Mouse (Mus musculus) layer of hippocampus, postnatal 36 days (tissue): Measurements from ENCODE around the gene Gtf2ird2. TPM values are rescaled to one million over a fixed set of nuclear protein-coding genes. Genes with fewer than 3 reads are reported as not detected.

ENCODE experiments used
- DNase-seq, 2 experiments: peaks; one replicate each; pipeline ENCODE4 v3.0.0; 2022
- total RNA-seq, 2 experiments: library from RNA; stranded (reverse); gene quantifications; 2 replicates each; pipeline ENCODE4 v1.2.3; 2021

Gtf2ird2 gene
- total RNA-seq, 2 experiments from 2014 or later = 14.0 to 14.6 TPM

- DNase-seq = no peak
Measured at GRCm38 (mm10) chr5:134270566-134270965, 86.7 kb downstream of the Gtf2ird2 start.

GRCm38 (mm10) chr5:134271421-134271820 lies 87.6 kb downstream of the Gtf2ird2 start:
- DNase-seq = no peak

- no peak for DNase-seq
Measured at GRCm38 (mm10) chr5:134272761-134273160, 88.9 kb downstream of the Gtf2ird2 start.

DNA sequence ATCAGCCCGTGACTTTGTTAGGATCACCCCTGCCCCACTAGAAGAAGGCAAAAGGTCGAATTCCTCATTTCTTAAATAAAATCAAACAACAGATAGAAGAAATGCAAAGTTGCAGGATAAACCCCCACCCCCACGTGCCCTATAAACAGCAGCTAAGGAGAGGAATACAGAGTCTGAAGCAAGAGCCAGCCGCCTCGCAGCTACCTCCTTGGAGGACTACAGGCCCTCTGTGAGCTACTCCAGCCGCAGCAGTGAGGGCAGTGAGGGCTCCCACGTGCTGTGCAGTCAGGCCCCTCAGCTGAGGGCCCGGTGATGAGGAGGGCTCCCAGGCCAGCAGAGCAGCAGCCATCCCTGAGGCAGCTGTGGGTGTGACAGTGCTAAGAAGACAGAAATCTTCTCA lies 89.9 kb downstream of the Gtf2ird2 start:
- no peak for DNase-seq

Other genes starting within 250 kb of the Gtf2ird2 start
- gene Castor2, start 84.3 kb upstream of the Gtf2ird2 start, total RNA-seq = 10 to 100 TPM; 71.5 to 79.3 TPM
- 10 to 100 TPM; 14.5 to 15.9 TPM for gene Rcc1l, start 7.2 kb upstream of the Gtf2ird2 start, total RNA-seq
- 1 to 10 TPM; 6.3 to 9.3 TPM for gene Ncf1, start 45.6 kb downstream of the Gtf2ird2 start, total RNA-seq
- 100 to 1,000 TPM; 215 to 234 TPM for gene Gtf2i, start 130.7 kb downstream of the Gtf2ird2 start, total RNA-seq